Mouse (Mus musculus): ENCODE data around the gene Vac14. TPM values are rescaled to one million over a fixed set of nuclear protein-coding genes. Genes with fewer than 3 reads are reported as not detected.

The Vac14 gene
- polyA plus RNA-seq, 2 experiments: 19.1 to 24.8 TPM

GRCm38 (mm10) chr8:110754713-110755112, 136.3 kb downstream of the Vac14 start:
- no peak overlapping the region for H3K27ac ChIP-seq (replicated peaks; ENCODE audit: low read depth, low read length)
- H3K27me3 ChIP-seq (ENCODE audit: control insufficient read depth, insufficient read depth, low read length): no peaks in the 10 kb centered on the region

GRCm38 (mm10) chr8:110755511-110756170, 137.3 kb downstream of the Vac14 start:
- Histone ChIP-seq H3K4me1 (ENCODE audit: control insufficient read depth, insufficient read depth, low read length) (peaks cover 2% of the 10 kb centered on the region; the same call in 1 of the 2 replicates), H3K27me3 (ENCODE audit: control insufficient read depth, insufficient read depth, low read length) (no peaks in the 10 kb centered on the region), H3K27ac (replicated peaks; ENCODE audit: low read depth, low read length) (no peak overlapping the region), H3K9ac (ENCODE audit: low read depth, low read length, severe bottlenecking) (no peak overlapping the region), H3K4me2 (replicated peaks; ENCODE audit: low read depth, low read length, severe bottlenecking) (no peak overlapping the region), H3K4me3 (replicated peaks; ENCODE audit: low read length) (no peak overlapping the region), H3K9me3 (ENCODE audit: control insufficient read depth, low read length) (no peaks in the 10 kb centered on the region), H3K36me3 (ENCODE audit: control insufficient read depth, insufficient read depth, low read length) (no peaks in the 10 kb centered on the region)
- ATAC-seq (ENCODE audit: low FRiP score, low read depth) (no peak), DNase-seq (ENCODE audit: low spot score) (no peak)
- TF ChIP-seq POLR2A (IDR thresholded peaks at IDR 0.05; ENCODE audit: borderline replicate concordance, extremely low read depth, insufficient read depth, insufficient read length): no peak
- 57% methylated on average over 15 of the region's 15 CpGs for WGBS

More at GRCm38 (mm10) chr8:110754713-110755112, 136.3 kb downstream of the Vac14 start:
- Histone ChIP-seq H3K4me3 (replicated peaks; ENCODE audit: low read length) (no peak overlapping the region), H3K9me3 (ENCODE audit: control insufficient read depth, low read length) (no peaks in the 10 kb centered on the region), H3K4me1 (ENCODE audit: control insufficient read depth, insufficient read depth, low read length) (peaks cover 2% of the 10 kb centered on the region; the same call in 1 of the 2 replicates), H3K36me3 (ENCODE audit: control insufficient read depth, insufficient read depth, low read length) (no peaks in the 10 kb centered on the region), H3K9ac (ENCODE audit: low read depth, low read length, severe bottlenecking) (no peak overlapping the region), H3K4me2 (replicated peaks; ENCODE audit: low read depth, low read length, severe bottlenecking) (no peak overlapping the region)
- no peak for ATAC-seq (ENCODE audit: low FRiP score, low read depth)
- DNase-seq (ENCODE audit: low spot score): no peak
- no peak for TF ChIP-seq POLR2A (IDR thresholded peaks at IDR 0.05; ENCODE audit: borderline replicate concordance, extremely low read depth, insufficient read depth, insufficient read length)
- WGBS: 44% methylated on average over 4 of the region's 4 CpGs

DNA sequence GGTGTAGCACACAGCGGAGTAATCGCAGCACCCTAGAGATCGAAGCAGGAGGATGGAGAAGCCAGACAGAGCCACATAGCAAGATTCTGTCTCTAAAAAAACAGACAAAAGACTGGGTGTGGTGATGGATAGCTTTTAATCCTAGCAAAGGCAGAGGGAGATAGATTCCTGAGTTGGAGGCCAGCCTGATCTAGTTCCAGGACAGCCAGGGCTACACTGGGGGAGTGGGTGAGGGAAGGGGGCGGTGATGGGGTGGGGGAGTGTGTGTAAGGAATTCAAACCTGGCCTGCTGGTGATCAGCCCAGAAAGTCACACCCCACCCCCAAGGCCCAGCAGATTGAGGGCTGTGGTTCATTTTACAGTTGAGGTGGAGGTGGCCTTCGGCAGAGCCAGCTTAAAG, 137.8 kb downstream of the Vac14 start:
- Histone ChIP-seq H3K9me3 (ENCODE audit: control insufficient read depth, low read length) (no peaks in the 10 kb centered on the region), H3K4me3 (replicated peaks; ENCODE audit: low read length) (no peak overlapping the region), H3K36me3 (ENCODE audit: control insufficient read depth, insufficient read depth, low read length) (no peaks in the 10 kb centered on the region), H3K27me3 (ENCODE audit: control insufficient read depth, insufficient read depth, low read length) (no peaks in the 10 kb centered on the region), H3K4me2 (replicated peaks; ENCODE audit: low read depth, low read length, severe bottlenecking) (no peak overlapping the region), H3K4me1 (ENCODE audit: control insufficient read depth, insufficient read depth, low read length) (peaks cover 2% of the 10 kb centered on the region; the same call in 1 of the 2 replicates), H3K9ac (ENCODE audit: low read depth, low read length, severe bottlenecking) (no peak overlapping the region), H3K27ac (replicated peaks; ENCODE audit: low read depth, low read length) (no peak overlapping the region)
- WGBS: 70% methylated on average over 5 of the region's 5 CpGs
- no peak for TF ChIP-seq POLR2A (IDR thresholded peaks at IDR 0.05; ENCODE audit: borderline replicate concordance, extremely low read depth, insufficient read depth, insufficient read length)
- ATAC-seq (ENCODE audit: low FRiP score, low read depth) (no peak), DNase-seq (ENCODE audit: low spot score) (no peak)

DNA sequence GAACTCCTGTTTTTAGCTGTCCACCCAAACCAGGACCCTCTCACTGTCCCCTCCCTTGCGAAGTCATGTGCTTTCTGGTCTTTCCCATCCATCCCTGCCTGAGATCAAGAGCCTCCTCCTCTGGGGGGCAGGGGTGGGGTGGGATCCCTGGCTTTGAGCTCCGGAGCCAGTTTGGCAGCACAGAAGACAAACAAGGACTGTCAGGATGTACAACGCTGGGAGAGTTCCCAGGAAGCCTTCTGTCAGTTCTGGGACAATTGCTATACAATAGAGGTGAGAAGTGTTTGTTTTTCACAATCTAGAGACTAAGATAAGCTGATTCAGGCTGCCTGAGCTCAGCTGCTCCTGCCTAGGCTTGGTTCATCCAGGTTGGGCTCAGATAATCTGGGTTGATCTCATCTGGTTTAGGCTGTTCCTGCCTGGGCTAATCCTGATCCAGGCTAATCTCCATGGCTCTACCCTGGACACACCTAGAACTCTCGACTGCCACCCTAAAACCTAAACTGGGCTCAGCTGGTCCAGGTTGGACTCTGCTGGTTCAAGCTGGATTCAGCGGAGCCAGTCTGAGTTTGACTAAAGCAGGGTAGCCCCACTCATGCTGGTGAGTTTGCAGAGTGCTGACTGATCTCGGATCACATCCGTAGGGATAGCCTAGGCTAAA, 142.0 kb downstream of the Vac14 start:
- no peak overlapping the region for H3K9ac ChIP-seq (ENCODE audit: low read depth, low read length, severe bottlenecking)
- no peaks in the 10 kb centered on the region for H3K27me3 ChIP-seq (ENCODE audit: control insufficient read depth, insufficient read depth, low read length)
- no peak overlapping the region for H3K27ac ChIP-seq (replicated peaks; ENCODE audit: low read depth, low read length)
- no peak for DNase-seq (ENCODE audit: low spot score)
- no peaks in the 10 kb centered on the region for H3K36me3 ChIP-seq (ENCODE audit: control insufficient read depth, insufficient read depth, low read length)
- ATAC-seq (ENCODE audit: low FRiP score, low read depth): no peak
- no peak overlapping the region for H3K4me3 ChIP-seq (replicated peaks; ENCODE audit: low read length)
- 70% methylated on average over 7 of the region's 7 CpGs for WGBS
- no peaks in the 10 kb centered on the region for H3K4me1 ChIP-seq (ENCODE audit: control insufficient read depth, insufficient read depth, low read length)
- no peak overlapping the region for H3K4me2 ChIP-seq (replicated peaks; ENCODE audit: low read depth, low read length, severe bottlenecking)
- H3K9me3 ChIP-seq (ENCODE audit: control insufficient read depth, low read length): no peaks in the 10 kb centered on the region
- TF ChIP-seq POLR2A (IDR thresholded peaks at IDR 0.05; ENCODE audit: borderline replicate concordance, extremely low read depth, insufficient read depth, insufficient read length): no peak

- Histone ChIP-seq H3K27me3 (ENCODE audit: control insufficient read depth, insufficient read depth, low read length) (no peaks in the 10 kb centered on the region), H3K27ac (replicated peaks; ENCODE audit: low read depth, low read length) (no peak overlapping the region), H3K4me1 (ENCODE audit: control insufficient read depth, insufficient read depth, low read length) (no peaks in the 10 kb centered on the region), H3K9me3 (ENCODE audit: control insufficient read depth, low read length) (no peaks in the 10 kb centered on the region), H3K4me2 (replicated peaks; ENCODE audit: low read depth, low read length, severe bottlenecking) (no peak overlapping the region), H3K9ac (ENCODE audit: low read depth, low read length, severe bottlenecking) (no peak overlapping the region), H3K4me3 (replicated peaks; ENCODE audit: low read length) (no peak overlapping the region), H3K36me3 (ENCODE audit: control insufficient read depth, insufficient read depth, low read length) (no peaks in the 10 kb centered on the region)
- no peak for TF ChIP-seq POLR2A (IDR thresholded peaks at IDR 0.05; ENCODE audit: borderline replicate concordance, extremely low read depth, insufficient read depth, insufficient read length)
- WGBS: 53% methylated on average over 5 of the region's 5 CpGs
- ATAC-seq (ENCODE audit: low FRiP score, low read depth) (no peak), DNase-seq (ENCODE audit: low spot score) (no peak)
Observed at GRCm38 (mm10) chr8:110761185-110761584, 142.8 kb downstream of the Vac14 start.
